Mouse (Mus musculus) mesoderm, embryonic 11.5 days (tissue): ENCODE measurements around the gene Pik3c2b.

ENCODE experiments used
- DNase-seq: peaks from one replicate; pipeline ENCODE4 v3.0.0-alpha.2; 2012; ENCODE audit warnings: low read depth, low spot score

The Pik3c2b gene

DNA sequence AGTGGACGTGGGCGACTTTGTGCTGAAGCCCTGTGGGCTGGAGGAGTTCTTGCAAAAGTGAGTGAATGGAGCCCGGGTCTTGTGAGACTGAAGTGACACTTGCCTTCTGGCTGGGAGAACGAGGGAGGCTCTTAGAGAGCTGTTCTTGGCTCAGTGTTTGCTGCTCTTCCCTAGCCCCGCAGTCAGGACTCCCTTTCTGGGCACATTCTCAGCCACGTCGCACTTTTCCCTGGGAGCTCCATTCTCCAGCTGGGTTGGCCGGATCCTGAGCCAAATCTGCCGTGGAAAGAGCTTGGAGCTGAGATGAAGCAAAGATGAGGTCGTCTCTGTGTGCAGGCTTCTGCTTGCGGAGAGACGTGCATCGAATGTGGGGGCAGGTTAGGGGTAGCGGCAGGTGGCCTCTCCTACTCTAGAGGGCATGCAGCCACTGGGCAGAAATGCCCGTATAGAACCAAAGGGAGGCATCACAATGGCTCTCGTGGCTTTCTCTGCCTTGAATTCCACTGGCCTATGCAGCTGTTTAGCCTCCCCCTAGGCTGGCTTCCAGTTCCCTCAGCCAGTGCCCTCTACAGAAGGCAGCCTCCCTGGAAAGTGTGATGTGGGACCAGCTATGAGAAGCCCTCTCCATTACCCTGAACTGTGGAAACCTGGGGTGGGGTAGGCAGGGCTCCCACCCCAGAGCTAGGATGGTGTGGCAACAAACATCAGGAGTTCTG, 26.4 kb downstream of the Pik3c2b start:
- DNase-seq = no peak

DNA sequence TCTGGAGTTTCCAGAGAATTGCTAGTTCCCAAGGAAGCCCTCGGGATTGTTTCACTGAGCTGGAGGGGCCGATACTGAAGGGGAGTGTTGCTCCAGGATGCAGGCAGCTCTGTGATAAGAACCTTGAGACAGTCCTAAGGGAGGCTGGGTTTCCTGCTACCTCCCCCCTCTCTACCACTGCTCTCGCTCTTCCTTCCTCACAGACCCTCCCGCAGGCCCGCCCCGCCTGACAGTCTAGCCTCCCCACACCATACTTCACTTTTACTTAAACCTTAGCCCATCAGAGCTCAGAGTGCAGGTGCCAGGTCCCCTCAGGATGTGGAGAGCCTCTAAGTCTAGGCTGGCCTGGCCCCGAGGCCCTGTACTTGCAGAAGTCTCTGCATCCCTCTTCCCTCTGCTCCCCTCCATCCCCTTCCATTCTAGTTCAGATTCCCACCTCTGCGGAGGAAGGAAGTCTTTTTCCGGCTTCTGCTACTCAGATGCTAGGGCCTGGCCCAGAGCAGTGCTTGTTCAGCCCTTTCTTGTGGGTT, 27.9 kb downstream of the Pik3c2b start:
- DNase-seq = no peak

DNA sequence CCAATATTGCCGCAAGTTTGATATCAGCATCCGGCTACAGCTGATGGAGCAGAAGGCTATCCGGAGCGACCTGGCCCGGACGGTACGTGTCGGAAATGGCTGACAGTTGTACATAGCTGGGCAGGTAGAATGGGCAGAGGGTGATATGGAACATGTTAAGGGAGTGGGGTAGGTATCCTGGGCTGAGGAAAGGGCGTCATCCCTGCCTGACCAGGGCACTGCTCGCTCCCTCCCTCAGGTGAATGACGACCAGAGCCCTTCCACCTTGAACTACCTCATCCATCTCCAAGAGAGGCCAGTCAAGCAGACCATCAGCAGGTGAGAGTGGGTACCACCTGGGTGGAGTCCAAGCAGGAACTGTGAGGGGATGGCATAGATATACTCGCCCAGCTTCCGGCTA, 29.1 kb downstream of the Pik3c2b start:
- DNase-seq = no peak

DNA sequence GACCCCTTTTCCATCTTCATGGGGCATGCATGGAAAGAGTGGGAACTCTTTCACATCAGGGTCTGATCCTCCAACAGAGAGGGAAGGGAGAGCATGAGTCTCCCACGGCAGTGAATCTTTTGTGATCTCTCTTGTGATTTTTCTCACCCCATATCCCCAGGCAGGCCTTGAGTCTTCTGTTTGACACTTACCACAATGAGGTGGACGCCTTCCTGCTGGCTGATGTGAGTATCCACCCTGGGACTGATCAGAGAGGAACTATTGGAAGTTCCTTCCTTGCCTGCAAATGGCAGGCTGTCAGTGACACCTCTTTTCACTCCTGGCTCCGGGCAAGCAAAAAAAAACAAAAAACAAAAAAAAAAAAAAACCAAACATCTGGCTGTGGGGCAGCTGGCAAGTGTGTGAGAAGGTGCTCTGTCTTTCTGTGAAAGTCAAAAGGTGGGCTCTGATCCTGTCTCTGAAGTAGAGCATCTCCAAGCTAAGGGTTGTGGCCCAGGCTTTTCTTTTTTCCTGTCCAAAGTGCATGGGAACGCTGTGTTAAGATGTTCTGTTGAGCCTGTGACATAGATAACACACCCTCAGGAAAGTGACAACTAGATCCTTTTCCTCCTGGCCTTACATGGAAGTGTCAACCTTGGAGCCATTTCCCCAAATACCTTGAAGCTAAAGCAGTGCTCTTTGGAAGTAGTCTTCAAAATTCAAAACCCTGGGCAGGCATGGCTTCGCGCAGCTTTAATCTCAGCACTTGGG, 30.4 kb downstream of the Pik3c2b start:
- DNase-seq = no peak

DNA sequence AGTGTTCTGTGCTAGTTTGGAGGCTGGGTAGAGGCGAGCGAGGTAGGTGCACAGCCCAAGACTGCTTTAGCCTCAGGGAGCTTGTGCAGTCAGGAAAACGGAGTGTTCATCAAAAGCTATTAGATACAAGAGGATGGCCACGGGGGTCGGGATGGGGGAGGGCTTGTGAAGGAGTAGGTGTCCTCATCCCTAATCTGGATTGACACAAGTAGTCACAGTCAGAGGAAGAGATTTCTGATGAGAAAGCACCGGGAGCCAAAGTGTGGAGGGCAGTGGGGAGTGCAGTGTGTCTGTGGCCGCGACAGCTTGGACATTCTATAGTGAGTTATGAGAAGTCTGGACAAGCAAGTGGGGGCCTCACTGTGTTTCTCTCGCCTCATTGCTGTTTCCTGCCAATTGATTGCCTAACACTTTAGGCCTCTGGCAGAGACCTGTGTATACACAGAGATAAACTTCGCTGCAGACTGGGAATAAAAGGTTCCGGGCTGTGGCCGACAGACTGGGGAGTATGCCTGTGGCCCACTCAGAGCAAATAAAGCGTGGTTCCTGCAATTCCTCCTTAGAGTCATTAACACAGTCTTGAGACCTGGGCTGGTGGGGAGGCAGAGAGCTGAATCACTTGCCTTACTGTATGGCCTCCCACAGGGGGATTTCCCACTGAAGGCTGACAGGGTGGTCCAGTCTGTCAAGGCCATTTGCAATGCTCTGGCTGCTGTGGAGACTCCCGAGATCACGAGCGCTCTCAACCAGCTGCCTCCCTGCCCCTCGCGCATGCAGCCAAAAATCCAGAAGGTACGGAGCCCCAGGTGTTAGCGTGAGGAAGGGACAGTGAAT, 31.4 kb downstream of the Pik3c2b start:
- peak; percentile 63 for DNase-seq

DNA sequence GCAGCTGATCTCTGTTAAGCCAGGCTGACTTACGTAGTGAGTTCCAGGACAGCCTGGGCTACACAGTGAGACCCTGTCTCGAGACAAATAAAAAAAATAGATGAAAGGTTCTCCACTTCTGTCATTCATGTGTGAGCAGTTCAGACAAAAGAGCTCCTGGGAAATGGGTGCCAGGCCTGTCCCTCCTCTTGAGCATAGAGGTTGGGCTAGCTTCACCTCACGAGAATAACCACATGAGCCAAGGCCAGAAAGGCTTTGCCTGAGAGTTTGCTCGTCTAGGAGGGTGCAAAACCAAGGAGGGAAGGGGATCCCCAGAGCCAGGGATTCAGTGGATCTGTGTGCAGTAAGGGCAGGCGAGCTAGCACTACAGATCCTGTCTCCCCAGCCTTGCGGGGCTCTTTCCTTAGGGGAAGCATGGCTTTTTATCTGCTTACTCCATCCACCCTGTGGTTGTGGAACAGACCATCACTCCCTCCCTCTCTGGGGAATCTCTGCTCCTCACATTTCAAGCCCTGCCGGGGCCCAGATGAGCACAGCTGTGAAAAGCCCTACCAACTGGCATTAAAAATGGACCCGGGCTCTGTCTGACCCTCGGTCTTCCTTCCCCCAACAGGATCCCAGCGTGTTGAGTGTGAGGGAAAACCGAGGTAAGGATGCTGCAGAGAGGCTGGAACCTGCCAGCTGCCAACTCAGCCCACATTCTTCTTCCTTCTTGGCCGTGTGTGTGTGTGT, 32.3 kb downstream of the Pik3c2b start:
- peak; percentile 68 for DNase-seq

DNA sequence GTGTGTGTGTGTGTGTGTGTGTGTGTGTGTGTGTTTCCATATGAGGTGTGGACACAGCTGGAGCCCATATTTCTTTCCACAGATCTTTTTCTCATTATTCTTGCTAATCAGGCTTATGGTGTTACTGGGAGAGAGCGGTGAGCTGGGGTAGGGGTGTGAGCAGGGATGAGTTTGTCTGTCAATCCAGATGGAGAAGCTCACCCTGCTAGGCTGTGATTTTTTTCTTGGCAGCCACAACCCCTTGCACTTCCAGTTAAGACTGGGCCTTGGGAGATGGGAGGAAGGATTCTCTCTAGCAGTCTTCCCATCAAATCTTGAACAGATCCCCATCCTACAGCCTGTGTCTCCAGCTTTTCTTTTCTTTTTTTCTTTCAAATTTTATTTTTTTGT, 32.9 kb downstream of the Pik3c2b start:
- DNase-seq = no peak

DNA sequence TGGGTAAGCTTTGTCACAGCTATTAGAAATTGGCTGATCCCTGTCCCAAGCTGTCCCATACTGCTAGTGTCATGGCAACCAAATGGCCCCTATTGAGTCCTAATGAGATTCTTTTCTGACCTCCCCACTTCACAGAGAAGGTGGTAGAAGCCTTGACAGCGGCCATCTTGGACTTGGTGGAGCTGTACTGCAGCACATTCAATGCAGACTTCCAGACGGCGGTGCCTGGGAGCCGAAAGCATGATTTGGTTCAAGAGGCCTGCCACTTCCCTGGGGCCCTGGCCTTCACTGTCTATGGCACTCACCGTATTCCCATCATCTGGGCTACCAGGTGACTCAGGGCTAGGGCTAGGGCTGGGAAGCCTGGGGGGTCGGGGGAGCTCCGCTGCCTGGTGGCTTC, 34.0 kb downstream of the Pik3c2b start:
- peak; percentile 57 for DNase-seq

DNA sequence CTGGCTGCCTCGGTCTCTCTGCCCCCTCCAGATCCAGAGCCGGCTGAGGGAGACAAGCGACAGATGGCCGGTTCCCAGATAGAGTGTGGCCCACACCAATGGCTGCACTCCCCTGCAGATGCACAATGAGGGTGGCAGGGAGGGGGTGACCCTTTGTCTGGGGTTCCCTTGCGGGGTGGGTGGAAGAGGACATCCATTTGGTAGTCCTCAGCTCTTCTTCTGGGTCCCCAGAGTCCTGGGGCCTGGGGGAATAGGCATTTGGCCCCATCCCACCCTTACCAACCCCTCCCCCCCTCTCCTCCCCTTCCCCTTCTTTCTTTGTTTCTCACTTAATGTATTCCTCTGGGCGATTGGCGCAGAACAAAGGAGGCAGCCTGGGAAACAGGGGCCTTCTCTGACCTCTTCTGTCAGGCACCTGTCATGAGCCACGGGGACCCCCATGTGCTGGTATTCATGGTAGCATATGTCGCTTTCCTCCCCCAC, 34.7 kb downstream of the Pik3c2b start:
- DNase-seq = peak; percentile 79

DNA sequence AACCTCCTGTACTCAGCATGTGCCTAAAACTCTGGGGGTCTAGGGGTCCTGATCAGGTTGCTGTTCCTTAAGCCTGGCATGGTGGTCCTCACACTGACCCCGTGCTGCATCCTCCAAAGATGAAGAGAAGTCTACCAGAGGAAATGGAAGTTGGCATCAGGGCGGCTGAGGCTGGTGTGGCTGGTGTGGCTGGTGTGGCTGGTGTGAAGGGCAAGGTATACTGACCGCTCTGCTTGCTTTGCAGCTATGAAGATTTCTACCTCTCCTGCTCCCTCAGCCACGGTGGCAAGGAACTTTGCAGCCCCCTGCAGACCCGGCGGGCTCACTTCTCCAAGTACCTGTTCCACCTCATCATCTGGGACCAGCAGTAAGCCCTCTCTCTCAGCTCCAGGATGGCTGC, 35.2 kb downstream of the Pik3c2b start:
- DNase-seq = no peak

DNA sequence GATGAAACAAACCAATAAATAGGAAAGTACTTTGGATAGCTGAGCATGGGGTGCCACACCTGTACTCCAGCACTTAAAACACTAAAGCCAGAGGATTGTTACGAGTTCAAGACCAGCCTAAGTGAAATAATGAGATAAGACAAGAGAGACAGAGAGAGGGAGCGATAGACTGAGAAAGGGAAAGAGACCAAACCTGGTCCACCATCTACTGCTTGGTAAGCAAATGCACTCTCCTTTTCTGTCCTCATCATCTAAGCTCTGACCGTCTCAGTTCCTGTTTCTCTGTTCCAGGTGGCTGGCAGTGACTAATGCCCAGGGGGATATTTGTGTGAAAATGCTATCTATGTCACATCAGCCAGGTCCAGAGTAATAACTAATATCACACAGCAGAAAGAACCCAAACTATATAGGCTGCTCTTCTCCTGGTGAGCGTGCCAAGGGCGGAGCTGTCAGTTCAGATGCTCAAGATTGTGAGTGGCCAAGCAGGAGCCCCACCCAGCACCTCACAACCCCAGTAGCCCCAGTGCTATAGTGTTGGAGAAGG, 37.6 kb downstream of the Pik3c2b start:
- DNase-seq = no peak

DNA sequence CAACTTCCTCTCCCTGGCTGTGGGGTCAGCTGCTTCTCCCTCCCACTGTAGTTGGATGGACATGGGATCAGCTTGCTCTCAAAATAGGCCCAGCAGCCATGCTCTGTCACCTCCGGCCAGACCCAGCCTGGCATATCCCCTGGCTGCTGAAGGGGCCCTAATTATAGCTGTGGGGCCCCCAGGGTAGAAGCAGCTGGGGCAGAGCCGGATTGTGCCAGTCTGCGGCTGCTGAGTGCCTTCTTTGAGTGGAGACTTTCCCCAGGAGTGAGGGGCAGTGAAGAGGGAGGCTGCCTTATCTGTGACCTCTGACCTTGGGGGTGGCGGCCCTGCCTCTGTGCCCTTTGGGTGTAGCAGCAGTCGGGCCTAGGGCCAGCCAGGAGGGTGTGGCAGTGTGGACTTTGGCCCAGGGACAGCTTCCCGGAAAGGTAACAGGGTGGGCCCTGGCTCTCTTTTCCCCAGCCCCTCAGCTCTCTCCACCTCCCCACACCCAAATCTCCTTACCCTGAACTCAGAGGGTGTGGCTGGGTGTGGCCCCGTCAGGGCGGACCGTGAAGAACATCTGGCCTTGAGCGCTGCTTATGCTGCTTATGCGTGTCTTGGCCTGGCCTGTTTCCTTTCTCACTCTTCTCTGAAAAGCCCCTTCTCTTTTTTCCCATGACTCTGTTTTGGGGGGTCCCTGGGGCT, 38.6 kb downstream of the Pik3c2b start:
- DNase-seq = no peak

DNA sequence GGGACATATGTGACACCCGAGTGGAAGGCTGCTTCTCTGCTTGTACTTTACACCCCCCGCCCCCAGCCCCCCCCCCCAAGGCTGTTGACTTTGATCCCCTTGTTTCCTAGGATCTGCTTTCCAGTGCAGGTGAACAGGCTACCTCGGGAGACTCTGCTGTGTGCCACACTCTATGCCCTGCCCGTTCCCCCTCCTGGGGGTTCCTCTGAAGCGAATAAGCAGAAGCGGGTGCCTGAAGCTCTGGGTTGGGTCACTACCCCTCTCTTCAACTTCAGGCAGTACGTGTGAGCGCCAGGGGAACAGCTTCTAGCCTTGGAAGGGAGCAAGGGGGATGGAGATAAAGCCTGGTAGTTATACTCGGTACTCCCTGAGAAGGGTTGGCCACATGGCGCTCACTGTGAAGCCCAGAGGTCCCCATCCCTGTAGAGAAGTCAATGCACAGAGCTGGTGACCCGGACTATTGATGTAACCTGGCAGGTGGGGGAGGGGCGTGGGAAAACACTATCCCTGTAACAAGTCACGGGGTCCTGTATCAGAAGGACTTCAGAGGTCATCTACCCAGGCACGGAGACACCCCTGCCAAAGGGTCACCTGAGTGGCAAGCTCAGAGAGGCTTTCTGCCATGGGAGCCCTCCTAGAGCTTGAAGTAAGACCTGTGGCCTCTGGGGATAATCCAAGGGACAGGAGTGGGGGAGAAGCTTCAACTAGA, 39.4 kb downstream of the Pik3c2b start:
- DNase-seq = no peak

DNA sequence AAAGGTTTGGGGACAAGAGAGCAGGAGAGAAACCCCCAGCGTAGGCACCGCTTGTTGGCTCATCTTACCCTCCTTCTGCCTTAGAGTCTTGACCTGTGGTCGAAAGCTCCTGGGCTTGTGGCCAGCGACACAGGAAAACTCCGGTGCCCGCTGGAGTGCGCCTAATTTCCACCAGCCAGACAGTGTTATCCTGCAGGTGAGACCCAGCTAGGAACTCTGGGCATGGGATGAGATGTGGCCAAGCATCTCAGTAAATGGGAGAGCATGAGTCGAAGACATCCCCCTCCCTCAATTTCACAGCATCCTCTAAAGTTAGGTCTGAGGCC, 39.9 kb downstream of the Pik3c2b start:
- DNase-seq = no peak

DNA sequence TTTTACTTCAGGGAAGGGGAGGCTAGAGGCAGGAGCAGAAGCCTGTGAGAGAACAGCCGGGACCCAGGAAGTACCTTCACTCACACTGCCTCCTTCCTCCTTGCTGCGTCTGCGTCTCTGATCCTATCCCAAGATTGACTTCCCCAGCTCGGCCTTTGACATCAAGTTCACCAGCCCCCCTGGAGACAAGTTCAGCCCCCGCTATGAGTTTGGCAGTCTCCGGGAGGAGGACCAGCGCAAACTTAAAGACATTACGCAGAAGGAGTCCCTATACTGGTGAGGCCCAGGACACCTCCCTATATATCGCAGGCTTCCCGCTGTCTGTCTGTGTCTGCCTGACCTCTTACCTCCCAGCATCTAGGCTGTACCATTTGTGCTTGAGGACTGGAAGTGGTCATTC, 41.3 kb downstream of the Pik3c2b start:
- no peak for DNase-seq

DNA sequence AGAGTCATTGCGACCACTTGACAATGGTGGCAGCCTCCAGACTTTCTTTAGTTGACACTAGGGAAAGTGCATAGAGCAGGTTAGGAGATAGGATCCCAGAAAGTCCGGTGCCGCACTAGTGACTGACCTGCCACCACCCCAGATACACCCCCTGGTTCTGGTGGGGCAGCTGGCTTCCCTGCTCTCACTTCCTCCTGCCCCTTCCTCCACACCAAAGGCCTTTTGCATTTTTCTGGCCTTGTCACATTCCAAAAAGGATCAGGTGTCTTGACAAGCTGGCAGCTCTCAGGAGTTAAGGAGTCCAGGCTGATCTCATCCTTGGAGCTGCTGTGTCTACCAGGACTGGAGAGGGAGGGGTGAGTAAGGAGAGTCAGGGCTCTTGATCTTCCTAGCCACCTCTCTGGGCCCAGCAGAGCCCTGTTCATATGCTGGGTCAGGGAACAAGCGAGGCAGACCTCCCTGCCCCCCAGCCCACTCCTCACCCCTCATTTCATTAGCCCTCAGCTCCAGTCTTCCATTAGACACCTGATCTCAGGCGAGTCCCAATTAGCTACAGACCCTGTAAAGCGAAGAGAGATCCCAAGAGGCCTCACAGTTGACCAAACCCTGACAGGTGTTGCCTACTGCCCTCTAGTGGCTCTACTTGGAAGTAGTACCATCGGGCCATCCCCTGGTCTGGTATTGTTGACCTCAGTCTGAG, 41.9 kb downstream of the Pik3c2b start:
- peak; percentile 83 for DNase-seq

DNA sequence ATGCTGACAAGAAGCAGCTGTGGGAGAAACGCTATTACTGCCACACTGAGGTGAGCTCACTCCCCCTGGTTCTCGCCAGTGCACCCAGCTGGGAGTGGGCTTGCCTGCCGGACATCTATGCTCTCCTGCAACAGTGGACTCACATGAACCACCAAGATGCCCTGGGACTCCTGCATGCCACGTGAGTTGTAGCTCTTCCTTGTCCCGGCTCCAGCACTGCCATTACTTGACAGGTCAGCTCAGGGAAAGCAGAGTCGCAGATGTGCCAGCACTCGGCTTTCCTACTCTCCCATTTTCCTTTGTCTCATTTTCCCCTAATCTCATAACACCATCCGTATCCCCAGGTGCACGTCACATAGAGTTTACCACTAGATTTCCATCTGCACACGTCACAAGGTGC, 42.7 kb downstream of the Pik3c2b start:
- no peak for DNase-seq

DNA sequence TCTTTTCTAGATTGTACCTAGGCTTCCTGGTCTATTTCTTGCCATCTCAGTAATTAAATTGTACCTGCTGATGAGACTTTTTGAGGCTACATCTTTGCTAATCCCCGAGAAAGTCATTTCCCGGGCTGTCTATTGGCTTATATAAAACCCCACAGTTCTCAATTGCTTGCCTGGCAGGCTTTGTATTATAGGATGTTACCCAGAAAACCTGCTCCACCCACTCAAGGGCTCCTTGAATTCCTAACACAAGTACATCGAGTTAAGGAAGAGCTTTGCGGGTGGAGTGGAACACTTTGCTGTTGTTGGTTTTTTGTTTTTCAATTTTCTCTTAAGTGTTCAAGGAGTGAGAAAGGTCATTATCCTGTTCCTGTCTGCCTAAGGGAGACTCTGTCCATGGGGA, 43.9 kb downstream of the Pik3c2b start:
- no peak for DNase-seq

DNA sequence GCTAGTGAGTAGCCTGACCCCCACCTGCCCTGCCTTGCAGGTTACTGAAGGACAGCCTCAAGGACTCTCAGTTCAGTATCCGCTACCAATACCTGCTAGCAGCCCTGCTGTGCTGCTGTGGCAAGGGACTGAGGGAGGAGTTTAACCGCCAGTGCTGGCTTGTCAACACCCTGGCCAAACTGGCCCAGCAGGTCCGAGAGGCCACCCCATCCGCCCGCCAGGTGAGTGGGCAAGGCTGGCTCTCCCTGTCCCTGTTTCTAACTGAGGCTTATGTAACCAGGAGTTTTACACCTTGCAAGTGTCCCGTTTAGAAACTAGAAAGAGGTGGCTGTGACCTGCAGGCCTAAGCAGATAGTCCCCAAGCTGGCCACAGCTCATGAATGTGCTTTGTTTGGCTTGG, 45.2 kb downstream of the Pik3c2b start:
- no peak for DNase-seq
